In genomic region chr2:6593739-6594138, GRCm38 (mm10) we compare ENCODE assay signal across 19 mouse cellular contexts.
A peak's percentile ranks its signal among the peaks of the same experiment; 100 is the strongest.
DNase-seq lines count a peak whose midpoint lies in the region; ATAC-seq and TF ChIP-seq lines count a peak whose summit lies in the region.
"Had no signal": no experiment of that assay in that cellular context is flagged by ENCODE, and none has a peak within 500 bp of the region (broad histone marks: within the 10 kb centered on the region; RNA-seq: fewer than 3 reads in every experiment).

No protein-coding gene starts in this region.

- H3K4me3 ChIP-seq in embryonic facial prominence, embryonic 10.5 days: no peak overlapping the region
- H3K4me3 ChIP-seq in forebrain, postnatal 0 days (ENCODE audit: low read depth, low read length): no peak overlapping the region
- no peak overlapping the region for H3K4me3 ChIP-seq in limb, embryonic 10.5 days
- H3K4me3 ChIP-seq: embryonic facial prominence, embryonic 12.5 days; neural tube, embryonic 13.5 days; stomach, embryonic 15.5 days had no signal

- no peaks in the 10 kb centered on the region for H3K9me3 ChIP-seq in embryonic facial prominence, embryonic 10.5 days
- no peaks in the 10 kb centered on the region for H3K9me3 ChIP-seq in forebrain, postnatal 0 days (ENCODE audit: low read length)
- no peaks in the 10 kb centered on the region for H3K9me3 ChIP-seq in limb, embryonic 10.5 days (replicated peaks)
- H3K9me3 ChIP-seq: embryonic facial prominence, embryonic 12.5 days; neural tube, embryonic 13.5 days; stomach, embryonic 15.5 days had no signal

- peaks cover 4% of the 10 kb centered on the region; the same call in 1 of the 2 replicates for H3K4me1 ChIP-seq in embryonic facial prominence, embryonic 10.5 days
- H3K4me1 ChIP-seq in forebrain, postnatal 0 days (ENCODE audit: insufficient read depth): peaks cover 5% of the 10 kb centered on the region; the same call in 1 of the 2 replicates
- peaks cover 18% of the 10 kb centered on the region for H3K4me1 ChIP-seq in limb, embryonic 10.5 days
- H3K4me1 ChIP-seq: embryonic facial prominence, embryonic 12.5 days; stomach, embryonic 15.5 days had no signal

- TF ChIP-seq CTCF in forebrain, postnatal 0 days (IDR thresholded peaks at IDR 0.05; ENCODE audit: low read depth): no peak

- DNase-seq in 3T3-L1 (ENCODE audit: low read depth, low spot score): peak; percentile 3
- DNase-seq in embryonic facial prominence, embryonic 10.5 days (ENCODE audit: low spot score): no peak
- DNase-seq in forebrain, postnatal 0 days: no peak
- DNase-seq in limb, embryonic 10.5 days (ENCODE audit: low spot score): no peak
- no peak for DNase-seq in gastrocnemius, postnatal 36 days
- no peak for DNase-seq in kidney, adult 9 months
- DNase-seq in frontal cortex, postnatal 14 days (ENCODE audit: low spot score in 2 of 2): no peak
- DNase-seq in adrenal gland, adult 2 months: no peak
- DNase-seq: adrenal gland, postnatal 36 days; gastrocnemius, postnatal 10 days; heart, postnatal 36 days; kidney, adult 11 months; kidney, postnatal 25 days; lung, postnatal 10 days had no signal

- H3K4me2 ChIP-seq in forebrain, postnatal 0 days (ENCODE audit: low read depth): no peak overlapping the region
- H3K4me2 ChIP-seq: embryonic facial prominence, embryonic 12.5 days; liver, embryonic 11.5 days; neural tube, embryonic 13.5 days; stomach, embryonic 15.5 days had no signal

- 0 out of 2 replicates have a peak overlapping the region, but pooled peaks have one; percentile 19 for H3K27ac ChIP-seq in embryonic facial prominence, embryonic 10.5 days (replicated peaks)
- H3K27ac ChIP-seq in forebrain, postnatal 0 days (ENCODE audit: low read depth, low read length): peak overlapping the region; percentile 73
- peak overlapping the region; percentile 64; the same call in 1 of the 2 replicates for H3K27ac ChIP-seq in limb, embryonic 10.5 days
- H3K27ac ChIP-seq: embryonic facial prominence, embryonic 12.5 days; stomach, embryonic 15.5 days had no signal

- intact Hi-C loops in gastrocnemius, postnatal 36 days (cut with DNase I): no loop called here

- no peaks in the 10 kb centered on the region for H3K36me3 ChIP-seq in embryonic facial prominence, embryonic 10.5 days (replicated peaks)
- H3K36me3 ChIP-seq in forebrain, postnatal 0 days (ENCODE audit: insufficient read depth): peaks cover 8% of the 10 kb centered on the region
- H3K36me3 ChIP-seq in limb, embryonic 10.5 days: no peaks in the 10 kb centered on the region
- H3K36me3 ChIP-seq: embryonic facial prominence, embryonic 12.5 days; stomach, embryonic 15.5 days had no signal

- H3K9ac ChIP-seq in forebrain, postnatal 0 days: no peak overlapping the region
- H3K9ac ChIP-seq: embryonic facial prominence, embryonic 12.5 days; neural tube, embryonic 13.5 days; stomach, embryonic 15.5 days had no signal

- no peaks in the 10 kb centered on the region for H3K27me3 ChIP-seq in embryonic facial prominence, embryonic 10.5 days (replicated peaks; ENCODE audit: low read depth, poor library complexity, severe bottlenecking)
- H3K27me3 ChIP-seq in forebrain, postnatal 0 days (ENCODE audit: insufficient read depth, low read length): no peaks in the 10 kb centered on the region
- H3K27me3 ChIP-seq in limb, embryonic 10.5 days (ENCODE audit: low read depth, poor library complexity, severe bottlenecking): no peaks in the 10 kb centered on the region
- H3K27me3 ChIP-seq: embryonic facial prominence, embryonic 12.5 days; neural tube, embryonic 13.5 days; stomach, embryonic 15.5 days had no signal

- ATAC-seq in forebrain, postnatal 0 days: no peak
- ATAC-seq: CD4-positive, CD25-positive, alpha-beta regulatory T cell, adult 4 months had no signal

- 76% methylated on average over 14 of the region's 14 CpGs for WGBS in embryonic facial prominence, embryonic 10.5 days
- WGBS in forebrain, postnatal 0 days: 69% methylated on average over 14 of the region's 14 CpGs
- 60% methylated on average over 14 of the region's 14 CpGs for WGBS in limb, embryonic 10.5 days

Comparison
In these comparisons a context has a peak if more than half of its experiments do, and no peak if none do; other contexts are left out.
1. H3K27ac ChIP-seq: peak in every context shown above with its lines; median percentile 73 in forebrain, postnatal 0 days; 64 in limb, embryonic 10.5 days; 19 in embryonic facial prominence, embryonic 10.5 days.